Comparison of ENCODE assay signal across 9 mouse cellular contexts in the genomic region with DNA sequence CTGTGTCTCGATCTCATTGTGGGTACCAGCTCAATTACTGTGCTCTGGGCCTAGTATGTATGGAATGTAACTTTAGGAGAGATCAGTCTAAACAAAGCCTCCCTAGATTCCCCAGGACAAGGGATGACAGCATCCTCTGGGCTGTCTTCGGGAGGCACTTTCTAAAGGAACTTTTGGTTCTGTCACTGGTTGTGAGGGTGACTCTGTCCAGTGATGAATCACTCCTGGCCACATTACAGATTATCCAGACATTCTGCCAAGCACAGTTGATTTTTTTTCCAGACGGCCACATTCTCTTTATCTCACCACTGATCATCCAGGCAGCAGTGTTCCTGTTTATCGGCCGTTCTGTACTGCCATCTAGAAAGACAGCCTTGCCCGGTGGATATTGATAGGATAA.
A peak's percentile ranks its signal among the peaks of the same experiment; 100 is the strongest.
DNase-seq lines count a peak whose midpoint lies in the region; ATAC-seq and TF ChIP-seq lines count a peak whose summit lies in the region.
"Had no signal": no experiment of that assay in that cellular context is flagged by ENCODE, and none has a peak within 500 bp of the region (broad histone marks: within the 10 kb centered on the region; RNA-seq: fewer than 3 reads in every experiment).

No protein-coding gene starts in this region.

- no peak overlapping the region for H3ac ChIP-seq in C2C12 (ENCODE audit: control insufficient read depth, insufficient read length, low read depth)

- no peak overlapping the region for H3K4me3 ChIP-seq in hindbrain, embryonic 16.5 days (ENCODE audit: low read length)
- no peak overlapping the region for H3K4me3 ChIP-seq in hindbrain, embryonic 14.5 days (replicated peaks; ENCODE audit: low read length)
- H3K4me3 ChIP-seq in C2C12 (ENCODE audit: insufficient read depth, poor library complexity, severe bottlenecking), result no peak overlapping the region
- H3K4me3 ChIP-seq in lung, embryonic 16.5 days (ENCODE audit: low read length), result no peak overlapping the region
- H3K4me3 ChIP-seq in liver, postnatal 0 days (ENCODE audit: low read depth, low read length), result no peak overlapping the region

- 0 out of 2 replicates have a peak, but pooled peaks have one; percentile 34 for ATAC-seq in hindbrain, embryonic 16.5 days
- ATAC-seq in hindbrain, embryonic 14.5 days (ENCODE audit: low FRiP score), result no peak
- peak; percentile 14; the same call in 1 of the 2 replicates for ATAC-seq in lung, embryonic 16.5 days (ENCODE audit: low read depth)
- no peak for ATAC-seq in liver, postnatal 0 days

- WGBS in hindbrain, embryonic 16.5 days, result 26% methylated on average over 6 of the region's 6 CpGs
- WGBS in hindbrain, embryonic 14.5 days, result 28% methylated on average over 6 of the region's 6 CpGs
- WGBS in lung, embryonic 16.5 days, result 12% methylated on average over 6 of the region's 6 CpGs
- WGBS in liver, postnatal 0 days (ENCODE audit: insufficient replicate concordance), result 21% methylated on average over 6 of the region's 6 CpGs

- no peak overlapping the region for H3K27ac ChIP-seq in hindbrain, embryonic 16.5 days (ENCODE audit: low read depth, low read length)
- H3K27ac ChIP-seq in hindbrain, embryonic 14.5 days, result no peak overlapping the region
- 0 out of 2 replicates have a peak overlapping the region, but pooled peaks have one; percentile 73 for H3K27ac ChIP-seq in lung, embryonic 16.5 days (ENCODE audit: low read length)
- no peak overlapping the region for H3K27ac ChIP-seq in liver, postnatal 0 days (ENCODE audit: low read depth)

- H3K79me2 ChIP-seq in C2C12 (ENCODE audit: control insufficient read depth, insufficient read depth), result no peaks in the 10 kb centered on the region

- H3K4me1 ChIP-seq in hindbrain, embryonic 16.5 days (ENCODE audit: control insufficient read depth, insufficient read depth, low read depth, low read length), result peaks cover 11% of the 10 kb centered on the region
- peaks cover 16% of the 10 kb centered on the region; the same call in 1 of the 2 replicates for H3K4me1 ChIP-seq in hindbrain, embryonic 14.5 days (replicated peaks; ENCODE audit: control insufficient read depth, insufficient read depth, low read length)
- H3K4me1 ChIP-seq in lung, embryonic 16.5 days (replicated peaks; ENCODE audit: control insufficient read depth, insufficient read depth, low read length), result peaks cover 20% of the 10 kb centered on the region
- H3K4me1 ChIP-seq in liver, postnatal 0 days (ENCODE audit: insufficient read depth), result no peaks in the 10 kb centered on the region

- H3K27me3 ChIP-seq in hindbrain, embryonic 16.5 days (replicated peaks; ENCODE audit: control insufficient read depth, insufficient read depth, low read length), result no peaks in the 10 kb centered on the region
- H3K27me3 ChIP-seq in hindbrain, embryonic 14.5 days (ENCODE audit: control insufficient read depth, insufficient read depth, low read length), result no peaks in the 10 kb centered on the region
- H3K27me3 ChIP-seq in C2C12 (ENCODE audit: control insufficient read depth, insufficient read depth, insufficient read length), result no peaks in the 10 kb centered on the region
- no peaks in the 10 kb centered on the region for H3K27me3 ChIP-seq in lung, embryonic 16.5 days (ENCODE audit: control insufficient read depth, insufficient read depth, low read depth, low read length)
- H3K27me3 ChIP-seq in liver, postnatal 0 days (ENCODE audit: insufficient read depth, low read length), result no peaks in the 10 kb centered on the region

- no peak for TF ChIP-seq EP300 in liver, postnatal 0 days (IDR thresholded peaks at IDR 0.05; ENCODE audit: low read depth)

- H3K4me2 ChIP-seq in hindbrain, embryonic 16.5 days (ENCODE audit: low read length), result no peak overlapping the region
- no peak overlapping the region for H3K4me2 ChIP-seq in hindbrain, embryonic 14.5 days (replicated peaks)
- H3K4me2 ChIP-seq in lung, embryonic 16.5 days (ENCODE audit: low read depth, low read length), result peak overlapping the region; percentile 18; the same call in 1 of the 2 replicates
- H3K4me2 ChIP-seq in liver, postnatal 0 days (ENCODE audit: low read depth, low read length), result no peak overlapping the region

- TF ChIP-seq CTCF in C2C12 (IDR thresholded peaks at IDR 0.05; ENCODE audit: control insufficient read depth, insufficient read depth, insufficient read length), result no peak
- TF ChIP-seq CTCF in liver, postnatal 0 days (IDR thresholded peaks at IDR 0.05; ENCODE audit: low read depth), result no peak

- H3K9ac ChIP-seq in hindbrain, embryonic 16.5 days (ENCODE audit: low read depth, low read length), result no peak overlapping the region
- no peak overlapping the region for H3K9ac ChIP-seq in hindbrain, embryonic 14.5 days
- no peak overlapping the region for H3K9ac ChIP-seq in lung, embryonic 16.5 days (ENCODE audit: low read length)
- H3K9ac ChIP-seq in liver, postnatal 0 days (replicated peaks), result no peak overlapping the region

- no peaks in the 10 kb centered on the region for H3K36me3 ChIP-seq in hindbrain, embryonic 16.5 days (ENCODE audit: control insufficient read depth, insufficient read depth, low read length)
- no peaks in the 10 kb centered on the region for H3K36me3 ChIP-seq in hindbrain, embryonic 14.5 days (replicated peaks; ENCODE audit: control insufficient read depth, insufficient read depth)
- H3K36me3 ChIP-seq in C2C12 (ENCODE audit: control insufficient read depth, insufficient read depth), result no peaks in the 10 kb centered on the region
- H3K36me3 ChIP-seq in lung, embryonic 16.5 days (ENCODE audit: control insufficient read depth, insufficient read depth, low read length), result no peaks in the 10 kb centered on the region
- H3K36me3 ChIP-seq in liver, postnatal 0 days (replicated peaks; ENCODE audit: insufficient read depth, low read length), result no peaks in the 10 kb centered on the region

- no peak for DNase-seq in hindbrain, embryonic 14.5 days (ENCODE audit: low spot score)
- DNase-seq in adipocyte (ENCODE audit: low spot score), result peak; percentile 57
- no peak for DNase-seq in liver, postnatal 0 days
- no peak for DNase-seq in right cerebral cortex, postnatal 14 days
- DNase-seq: kidney, adult 8-10 months; thymus, postnatal 36 days had no signal

- no peaks in the 10 kb centered on the region for H3K79me3 ChIP-seq in C2C12 (ENCODE audit: low read depth)

- no peaks in the 10 kb centered on the region for H3K9me3 ChIP-seq in hindbrain, embryonic 16.5 days (ENCODE audit: control insufficient read depth, low read length)
- H3K9me3 ChIP-seq in hindbrain, embryonic 14.5 days (ENCODE audit: control insufficient read depth, low read length), result no peaks in the 10 kb centered on the region
- no peaks in the 10 kb centered on the region for H3K9me3 ChIP-seq in lung, embryonic 16.5 days (ENCODE audit: control insufficient read depth, low read length)
- no peaks in the 10 kb centered on the region for H3K9me3 ChIP-seq in liver, postnatal 0 days (ENCODE audit: low read length)

TF ChIP-seq in C2C12, 6 proteins besides CTCF, POLR2A, EP300 and RAD21:
- TF ChIP-seq CEBPB (IDR thresholded peaks at IDR 0.05; ENCODE audit: low read depth) (no peak), FOSL1 (IDR thresholded peaks at IDR 0.05; ENCODE audit: insufficient read depth, low read length, poor library complexity, severe bottlenecking) (peak; percentile 9)

Comparison
In these comparisons a context has a peak if more than half of its experiments do, and no peak if none do; other contexts are left out.
1. ATAC-seq: peak in hindbrain, embryonic 16.5 days (single experiment) and lung, embryonic 16.5 days (single experiment); none in hindbrain, embryonic 14.5 days (single experiment) and liver, postnatal 0 days (single experiment).